Comparison of ENCODE assay signal across 8 mouse cellular contexts in genomic region chr17:71182871-71183656, GRCm38 (mm10). TPM values are rescaled to one million over a fixed set of nuclear protein-coding genes. Genes with fewer than 3 reads are reported as not detected.
DNase-seq lines count a peak whose midpoint lies in the region; ATAC-seq and TF ChIP-seq lines count a peak whose summit lies in the region.

No protein-coding gene starts in this region.

- H3K9ac ChIP-seq in forebrain, embryonic 12.5 days, result peak overlapping the region; percentile 94
- peak overlapping the region; percentile 95 for H3K9ac ChIP-seq in heart, postnatal 0 days (replicated peaks; ENCODE audit: low read depth, low read length)
- peak overlapping the region; percentile 99 for H3K9ac ChIP-seq in liver, embryonic 15.5 days
- H3K9ac ChIP-seq in neural tube, embryonic 11.5 days (ENCODE audit: low read length), result peak overlapping the region; percentile 86
- peak overlapping the region; percentile 97 for H3K9ac ChIP-seq in stomach, embryonic 16.5 days (ENCODE audit: low read length)

- peak overlapping the region; percentile 66 for H3K4me2 ChIP-seq in forebrain, embryonic 12.5 days
- H3K4me2 ChIP-seq in heart, postnatal 0 days (ENCODE audit: low read depth, low read length), result peak overlapping the region; percentile 94
- peak overlapping the region; percentile 93 for H3K4me2 ChIP-seq in liver, embryonic 15.5 days
- peak overlapping the region; percentile 83 for H3K4me2 ChIP-seq in neural tube, embryonic 11.5 days (ENCODE audit: low read depth)
- H3K4me2 ChIP-seq in stomach, embryonic 16.5 days (ENCODE audit: low read depth, low read length), result peak overlapping the region; percentile 71

- H3K36me3 ChIP-seq in E14TG2a.4 (ENCODE audit: insufficient read depth, low read length), result no peaks in the 10 kb centered on the region
- no peaks in the 10 kb centered on the region for H3K36me3 ChIP-seq in forebrain, embryonic 12.5 days (replicated peaks)
- H3K36me3 ChIP-seq in heart, postnatal 0 days (replicated peaks; ENCODE audit: control insufficient read depth, insufficient read depth, low read length), result no peaks in the 10 kb centered on the region
- no peaks in the 10 kb centered on the region for H3K36me3 ChIP-seq in liver, embryonic 15.5 days (replicated peaks)
- no peaks in the 10 kb centered on the region for H3K36me3 ChIP-seq in neural tube, embryonic 11.5 days (ENCODE audit: control insufficient read depth, insufficient read depth, low read length)
- H3K36me3 ChIP-seq in stomach, embryonic 16.5 days (ENCODE audit: control insufficient read depth, insufficient read depth, low read length), result no peaks in the 10 kb centered on the region

- peak; percentile 98 for ATAC-seq in forebrain, embryonic 12.5 days (ENCODE audit: low FRiP score)
- peak; percentile 97 for ATAC-seq in heart, postnatal 0 days (ENCODE audit: insufficient read depth, low read depth)
- ATAC-seq in liver, embryonic 15.5 days (ENCODE audit: insufficient read depth), result peak; percentile 96
- ATAC-seq in neural tube, embryonic 11.5 days (ENCODE audit: insufficient read depth, low FRiP score, low TSS enrichment), result peak; percentile 96
- ATAC-seq in stomach, embryonic 16.5 days (ENCODE audit: insufficient read depth, low FRiP score), result peak; percentile 95

- no peak for TF ChIP-seq EP300 in heart, postnatal 0 days (IDR thresholded peaks at IDR 0.05; ENCODE audit: low read depth)

- no peak for TF ChIP-seq CTCF in E14TG2a.4 (conservative IDR thresholded peaks at IDR 0.05; ENCODE audit: low read length)
- TF ChIP-seq CTCF in heart, postnatal 0 days (IDR thresholded peaks at IDR 0.05; ENCODE audit: low read depth), result no peak

- DNase-seq in c-Kit-positive CD71-positive TER-119-negative erythroid progenitor cells, embryonic 14.5 days (ENCODE audit: low read depth), result peak; percentile 75
- DNase-seq in heart, postnatal 0 days (ENCODE audit: low spot score), result peak; percentile 81
- peak; percentile 94 to 97 for DNase-seq in kidney, postnatal 36 days
- peak; percentile 94 for DNase-seq in neural tube, embryonic 11.5 days (ENCODE audit: low spot score)

- peak overlapping the region; percentile 85 for H3K4me3 ChIP-seq in E14TG2a.4 (replicated peaks; ENCODE audit: low read length)
- H3K4me3 ChIP-seq in forebrain, embryonic 12.5 days (replicated peaks), result peak overlapping the region; percentile 92
- peak overlapping the region; percentile 94 for H3K4me3 ChIP-seq in heart, postnatal 0 days (ENCODE audit: low read depth, low read length)
- peak overlapping the region; percentile 92 for H3K4me3 ChIP-seq in liver, embryonic 15.5 days (replicated peaks)
- H3K4me3 ChIP-seq in neural tube, embryonic 11.5 days (ENCODE audit: low read depth, low read length), result peak overlapping the region; percentile 86
- peak overlapping the region; percentile 77 for H3K4me3 ChIP-seq in stomach, embryonic 16.5 days (replicated peaks; ENCODE audit: low read length)

- peaks cover 66% of the 10 kb centered on the region for H3K27me3 ChIP-seq in E14TG2a.4 (ENCODE audit: insufficient read depth, low read length)
- H3K27me3 ChIP-seq in forebrain, embryonic 12.5 days, result peaks cover 3% of the 10 kb centered on the region; the same call in 1 of the 2 replicates
- no peaks in the 10 kb centered on the region; the same call in 1 of the 2 replicates for H3K27me3 ChIP-seq in heart, postnatal 0 days (ENCODE audit: control insufficient read depth, insufficient read depth, low read length)
- H3K27me3 ChIP-seq in liver, embryonic 15.5 days, result no peaks in the 10 kb centered on the region
- no peaks in the 10 kb centered on the region for H3K27me3 ChIP-seq in neural tube, embryonic 11.5 days (ENCODE audit: control insufficient read depth, insufficient read depth, low read length)
- H3K27me3 ChIP-seq in stomach, embryonic 16.5 days (ENCODE audit: control insufficient read depth, insufficient read depth, low read length), result no peaks in the 10 kb centered on the region

- H3K9me3 ChIP-seq in E14TG2a.4 (ENCODE audit: low read length), result no peaks in the 10 kb centered on the region
- no peaks in the 10 kb centered on the region for H3K9me3 ChIP-seq in forebrain, embryonic 12.5 days
- no peaks in the 10 kb centered on the region for H3K9me3 ChIP-seq in heart, postnatal 0 days (replicated peaks; ENCODE audit: control insufficient read depth, low read length)
- H3K9me3 ChIP-seq in liver, embryonic 15.5 days (replicated peaks), result no peaks in the 10 kb centered on the region
- H3K9me3 ChIP-seq in neural tube, embryonic 11.5 days (ENCODE audit: control insufficient read depth, low read length), result no peaks in the 10 kb centered on the region
- no peaks in the 10 kb centered on the region for H3K9me3 ChIP-seq in stomach, embryonic 16.5 days (replicated peaks; ENCODE audit: control insufficient read depth, low read length)

- H3K27ac ChIP-seq in forebrain, embryonic 12.5 days, result peak overlapping the region; percentile 96
- H3K27ac ChIP-seq in heart, postnatal 0 days (ENCODE audit: low read depth), result peak overlapping the region; percentile 69
- H3K27ac ChIP-seq in liver, embryonic 15.5 days (replicated peaks), result peak overlapping the region; percentile 93
- peak overlapping the region; percentile 90 for H3K27ac ChIP-seq in neural tube, embryonic 11.5 days (ENCODE audit: low read depth, low read length)
- H3K27ac ChIP-seq in stomach, embryonic 16.5 days (ENCODE audit: low read length), result peak overlapping the region; percentile 86

- WGBS in forebrain, embryonic 12.5 days, result under 1% methylated on average over 59 of the region's 71 CpGs
- WGBS in heart, postnatal 0 days, result under 1% methylated on average over 60 of the region's 71 CpGs
- WGBS in liver, embryonic 15.5 days (ENCODE audit: insufficient replicate concordance), result under 1% methylated on average over 71 of the region's 71 CpGs
- WGBS in neural tube, embryonic 11.5 days, result under 1% methylated on average over 65 of the region's 71 CpGs
- WGBS in stomach, embryonic 16.5 days, result under 1% methylated on average over 70 of the region's 71 CpGs

- peaks cover 22% of the 10 kb centered on the region for H3K4me1 ChIP-seq in E14TG2a.4 (replicated peaks; ENCODE audit: low read depth, low read length)
- peaks cover 24% of the 10 kb centered on the region for H3K4me1 ChIP-seq in forebrain, embryonic 12.5 days
- H3K4me1 ChIP-seq in heart, postnatal 0 days (ENCODE audit: control insufficient read depth, insufficient read depth), result peaks cover 33% of the 10 kb centered on the region
- H3K4me1 ChIP-seq in liver, embryonic 15.5 days (replicated peaks), result peaks cover 67% of the 10 kb centered on the region
- H3K4me1 ChIP-seq in neural tube, embryonic 11.5 days (ENCODE audit: control insufficient read depth, insufficient read depth, low read length), result peaks cover 9% of the 10 kb centered on the region
- H3K4me1 ChIP-seq in stomach, embryonic 16.5 days (ENCODE audit: control insufficient read depth, insufficient read depth, low read length), result peaks cover 22% of the 10 kb centered on the region

RNA-seq across cellular contexts. Expression of gene Lpin2, which starts 0.7 kb away (rescaled TPM):
- 41.5 and 45.3 TPM in 2 replicates for polyA plus RNA-seq in forebrain, embryonic 12.5 days (2016; fragmentation: Nextera tagmentation; extraction: Ambion mirVana)
- total RNA-seq in heart, postnatal 0 days (2014; rRNA removed; ENCODE audit: low replicate concordance), result 7.7 and 22.2 TPM in 2 replicates
- polyA plus RNA-seq in heart, postnatal 0 days (2015; fragmentation: Nextera tagmentation; extraction: Ambion mirVana), result 7.2 and 8.5 TPM in 2 replicates
- 42.3 and 46.7 TPM in 2 replicates for polyA plus RNA-seq in liver, embryonic 15.5 days (2015; fragmentation: Nextera tagmentation; extraction: Ambion mirVana)
- 37.4 and 38.3 TPM in 2 replicates for polyA plus RNA-seq in neural tube, embryonic 11.5 days (2014; fragmentation: Nextera tagmentation; extraction: Ambion mirVana)
- polyA plus RNA-seq in stomach, embryonic 16.5 days (2015; fragmentation: Nextera tagmentation; extraction: Ambion mirVana), result 27.6 and 28.8 TPM in 2 replicates

Comparison
In these comparisons a context has a peak if more than half of its experiments do, and no peak if none do; other contexts are left out.
1. Peak in every context shown above with its lines: DNase-seq, ATAC-seq, H3K4me3 ChIP-seq and H3K27ac ChIP-seq.